Mouse (Mus musculus): ENCODE results near the gene Vtcn1.

Gene Vtcn1

DNA sequence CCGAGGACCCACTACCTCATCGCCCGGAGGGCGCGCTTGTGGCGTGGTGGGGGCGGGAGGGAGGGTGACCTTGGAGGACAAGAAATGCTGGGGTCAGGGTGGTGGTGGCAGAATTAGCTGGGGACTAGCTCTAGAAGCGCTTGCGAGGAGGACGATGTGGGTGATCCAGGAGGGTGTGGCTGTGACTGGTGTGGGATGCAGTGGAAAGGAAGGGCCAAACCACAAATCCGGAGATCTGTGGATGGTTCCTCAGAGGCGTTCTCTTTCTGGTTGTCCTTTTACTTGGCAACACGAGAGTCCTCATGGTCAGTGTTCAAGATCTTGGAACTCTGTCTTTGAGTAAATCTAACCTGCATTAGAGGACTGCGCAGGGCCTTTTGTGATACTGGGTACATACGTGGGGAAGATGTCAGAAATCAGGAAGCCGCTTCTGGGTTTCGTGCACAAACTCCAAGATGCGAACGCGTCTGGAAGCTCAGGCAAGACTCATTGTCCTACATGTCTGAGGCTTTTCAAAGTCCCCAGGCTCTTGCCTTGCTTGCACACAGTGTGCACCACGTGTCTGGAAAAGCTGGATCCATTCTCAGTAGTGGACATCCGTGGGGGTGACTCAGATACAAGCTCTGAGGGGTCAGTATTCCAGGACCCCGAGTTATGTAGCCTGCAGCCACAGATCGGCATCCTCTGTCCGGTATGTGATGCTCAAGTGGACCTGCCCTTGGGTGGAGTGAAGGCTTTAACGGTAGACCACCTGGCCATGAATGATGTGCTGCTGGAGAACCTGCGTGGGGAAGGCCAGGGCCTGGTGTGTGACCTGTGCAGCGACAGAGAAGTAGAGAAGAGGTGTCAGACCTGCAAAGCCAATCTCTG, 97.5 kb downstream of the Vtcn1 start:
- DNase-seq, result peak; percentile 51

DNA sequence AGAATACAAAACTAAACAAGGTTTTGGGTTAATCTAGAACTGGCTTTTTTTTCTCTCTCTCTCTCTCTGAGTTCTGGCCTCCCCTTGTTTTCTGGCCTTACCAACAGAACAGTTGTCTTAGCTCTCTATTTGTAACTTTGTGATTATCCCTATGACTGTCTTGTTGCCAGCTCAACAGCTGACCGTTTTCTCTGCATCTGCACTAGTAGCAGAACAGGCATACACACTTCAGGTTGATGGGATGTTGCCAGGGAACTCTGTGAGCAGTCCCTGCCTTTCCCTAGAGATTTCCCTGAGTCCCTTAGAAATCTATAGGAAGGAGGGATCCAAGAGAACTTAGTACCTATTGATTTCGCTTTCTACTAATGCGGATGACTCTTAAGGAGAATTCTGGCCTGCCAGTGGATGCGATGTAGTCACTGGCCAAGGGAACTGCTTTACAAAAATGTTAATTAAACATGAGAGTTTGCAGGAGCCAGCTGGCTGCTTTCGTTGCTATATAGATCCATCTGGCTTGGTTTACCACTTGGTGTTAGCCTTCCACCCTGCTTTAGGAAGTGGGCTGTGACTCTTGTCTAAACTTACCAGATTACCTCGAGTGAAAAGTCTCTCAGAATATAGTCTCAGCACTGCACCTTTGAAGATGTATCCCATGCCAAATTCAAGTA, 98.9 kb downstream of the Vtcn1 start:
- DNase-seq, result no peak

DNA sequence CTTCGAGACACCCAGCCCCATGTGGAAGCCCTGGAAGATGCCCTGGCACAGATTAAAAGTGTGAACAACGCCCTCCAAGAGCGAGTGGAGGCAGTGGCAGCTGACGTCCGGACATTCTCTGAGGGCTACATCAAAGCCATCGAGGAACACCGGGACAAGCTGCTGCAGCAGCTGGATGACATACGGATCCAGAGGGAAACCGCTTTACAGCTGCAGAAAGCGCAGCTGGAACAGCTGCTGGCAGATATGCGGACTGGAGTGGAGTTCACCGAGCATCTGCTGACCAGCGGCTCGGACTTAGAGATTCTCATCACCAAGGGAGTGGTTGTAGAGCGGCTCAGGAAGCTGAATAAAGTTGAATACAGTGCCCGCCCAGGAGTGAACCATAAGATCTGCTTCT, 99.9 kb downstream of the Vtcn1 start:
- no peak for DNase-seq

DNA sequence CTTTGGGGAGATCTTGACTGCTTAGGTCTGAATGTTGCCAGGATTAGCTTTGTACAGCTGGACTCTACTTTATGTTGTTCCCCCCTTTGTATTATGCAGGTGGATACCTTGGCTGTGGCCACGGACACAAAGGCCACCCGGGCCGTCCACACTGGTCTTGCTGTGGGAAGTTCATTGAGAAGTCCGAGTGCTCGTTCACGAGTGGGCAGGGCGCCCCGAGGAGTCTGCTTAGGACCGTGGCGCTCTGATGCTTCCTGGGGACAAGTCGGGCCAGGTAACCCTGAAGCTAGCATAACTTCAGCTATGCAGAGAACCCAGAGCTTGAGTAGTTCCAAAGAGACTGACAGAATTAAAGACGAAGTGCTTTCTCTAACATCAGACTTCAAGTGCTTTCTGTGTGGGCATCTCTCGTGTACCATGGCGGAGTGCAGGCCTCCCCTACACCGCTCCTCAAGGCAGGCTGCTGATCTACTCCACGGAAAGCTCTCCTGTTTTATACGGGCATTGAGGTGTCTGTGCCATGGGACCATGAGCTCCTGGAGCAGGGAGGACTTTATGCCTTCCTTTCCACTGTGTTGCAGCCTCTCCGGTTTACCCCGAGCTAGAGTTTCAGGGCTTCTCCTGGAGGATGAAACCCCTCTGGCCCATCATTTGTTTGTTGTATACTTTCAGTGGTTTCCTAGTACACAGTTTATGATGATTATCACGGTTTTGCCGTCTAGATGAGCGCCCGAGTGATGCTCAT, 106.2 kb downstream of the Vtcn1 start:
- DNase-seq, result no peak

DNA sequence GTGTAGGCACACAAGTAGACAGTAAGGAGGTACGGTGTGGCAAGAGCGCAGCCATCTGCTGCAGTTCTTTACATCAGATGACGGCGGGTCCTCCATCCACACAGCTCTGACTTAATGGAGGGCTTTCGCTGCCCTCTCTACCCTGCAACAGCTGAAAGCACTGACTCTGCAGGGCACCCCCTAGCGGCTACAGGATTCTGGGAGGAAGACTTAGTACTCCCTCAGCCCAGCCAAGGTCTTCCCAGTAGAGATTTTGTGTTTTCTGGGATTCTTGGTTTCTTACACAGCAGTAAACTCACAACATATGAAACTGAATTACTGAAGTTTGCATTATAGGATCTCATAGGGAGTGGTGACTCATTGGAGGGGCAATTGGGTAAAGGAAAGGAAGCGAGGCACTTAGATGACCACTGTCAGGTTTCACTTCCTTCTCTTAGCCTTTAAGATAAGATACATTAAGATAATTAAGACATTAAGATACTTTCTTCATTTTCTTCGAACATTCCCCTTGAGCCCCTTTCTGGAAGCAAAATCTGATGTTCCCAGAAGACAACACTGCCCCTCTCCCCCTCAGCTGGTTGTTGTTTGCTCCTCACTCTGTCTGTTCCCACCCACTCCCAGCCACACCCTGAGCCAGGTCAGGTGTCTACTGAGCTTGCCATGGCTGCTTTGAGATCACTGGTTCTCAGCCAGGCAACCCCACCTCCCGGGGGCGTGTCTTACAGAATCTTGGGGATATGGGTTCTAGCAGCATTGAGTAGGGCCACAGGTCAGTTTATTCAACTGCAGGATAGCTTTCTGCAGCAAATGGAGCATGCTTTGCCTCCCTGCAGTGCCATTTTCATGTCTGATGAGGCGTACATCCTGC, 107.1 kb downstream of the Vtcn1 start:
- DNase-seq, result no peak

DNA sequence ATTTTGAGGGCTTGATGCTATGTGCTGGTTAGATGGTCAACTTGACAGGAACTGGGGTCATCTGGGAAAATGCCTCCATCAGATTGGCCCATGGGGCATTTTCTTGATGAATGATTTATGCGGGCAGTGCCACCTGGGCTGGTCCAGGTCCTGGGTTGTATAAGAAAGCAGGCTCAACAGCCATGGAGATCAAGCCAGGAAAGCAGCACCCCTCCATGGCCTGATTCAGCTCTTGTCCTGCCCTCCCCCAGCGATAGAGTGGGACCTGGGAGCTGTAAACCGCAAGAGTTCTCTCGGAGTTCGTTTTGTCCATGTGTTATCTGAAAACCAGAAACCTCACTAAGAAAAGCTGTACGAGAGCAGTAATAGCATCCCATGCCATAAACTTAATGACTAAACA, 110.3 kb downstream of the Vtcn1 start:
- DNase-seq, result no peak

DNA sequence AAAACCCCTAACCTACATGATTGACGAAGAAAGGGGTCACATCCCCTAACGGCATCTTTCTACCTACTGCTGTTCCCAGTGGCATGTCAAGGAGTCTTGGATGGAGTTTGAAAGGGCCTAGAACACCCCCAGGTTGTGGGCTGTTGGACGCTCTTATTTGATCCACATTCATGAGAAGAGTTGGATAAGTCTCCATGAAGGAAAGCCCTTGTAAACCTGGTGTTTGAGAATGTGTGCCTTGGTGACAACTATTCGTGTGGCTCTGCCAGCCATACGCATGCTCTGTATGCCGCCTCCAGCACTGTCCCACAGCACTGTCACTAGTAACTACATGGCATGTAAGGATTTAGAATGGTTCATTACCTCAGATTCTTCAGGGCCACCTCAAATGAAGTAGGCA, 110.9 kb downstream of the Vtcn1 start:
- DNase-seq, result no peak

DNA sequence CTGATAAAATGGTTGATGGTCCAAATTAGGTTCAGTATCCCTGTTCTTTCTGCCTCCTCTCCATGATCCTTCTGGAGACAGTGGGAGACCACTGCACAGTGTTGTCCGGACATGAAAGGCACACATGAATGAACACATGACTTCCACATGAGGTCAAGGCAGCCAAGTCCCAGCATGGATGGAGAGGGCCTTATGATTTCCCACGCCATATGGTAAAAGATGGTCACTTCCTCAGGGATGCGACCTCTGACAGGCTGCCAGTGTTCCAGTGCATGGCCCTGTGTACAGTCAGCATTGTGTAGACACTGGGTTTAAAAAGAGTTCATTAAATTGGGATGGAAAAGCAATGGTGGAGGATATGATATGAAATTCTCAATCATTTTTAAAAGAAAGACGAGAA, 113.0 kb downstream of the Vtcn1 start:
- no peak for DNase-seq

DNA sequence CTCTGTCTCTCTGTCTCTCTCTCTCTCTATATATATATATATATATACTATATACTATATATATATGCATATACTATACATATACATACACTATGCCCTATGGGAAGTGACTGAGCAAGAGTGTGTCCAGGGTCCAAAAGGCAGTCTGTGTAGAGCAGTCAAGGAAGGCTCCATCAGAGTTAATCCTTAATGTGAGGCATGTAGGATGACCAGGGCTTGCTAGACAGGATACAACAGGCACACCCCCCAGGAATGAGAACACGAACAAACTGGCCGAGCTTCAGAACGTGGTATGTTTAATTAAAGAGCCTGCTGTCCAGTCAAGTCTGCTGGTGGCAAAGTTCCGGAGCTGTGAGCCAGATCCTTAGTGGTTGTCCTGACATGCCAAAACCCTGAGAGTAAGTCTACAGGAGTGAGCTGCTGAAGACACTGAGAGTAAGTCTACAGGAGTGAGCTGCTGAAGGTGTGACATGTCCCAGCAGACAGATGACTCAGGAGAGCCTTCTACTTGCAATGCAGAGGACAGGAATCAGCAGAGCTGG, 115.3 kb downstream of the Vtcn1 start:
- no peak for DNase-seq

Data from cerebellum, adult 11-12 months (tissue).